Mouse (Mus musculus): ENCODE data around the gene Akr1c14. TPM values are rescaled to one million over a fixed set of nuclear protein-coding genes. Genes with fewer than 3 reads are reported as not detected.

Gene Akr1c14
- total RNA-seq (2014; rRNA removed; ENCODE audit: low replicate concordance) (5.2 and 6.3 TPM in 2 replicates), polyA plus RNA-seq (2015; fragmentation: Nextera tagmentation; extraction: Ambion mirVana) (2.7 and 3.0 TPM in 2 replicates)

GRCm38 (mm10) chr13:4048719-4049118 lies at the start of gene Akr1c14:
TSS of gene Akr1c14 (plus strand) at chr13:4049011.
- Histone ChIP-seq H3K4me1 (ENCODE audit: control insufficient read depth, insufficient read depth) (no peaks in the 10 kb centered on the region), H3K9me3 (replicated peaks; ENCODE audit: control insufficient read depth, low read length) (no peaks in the 10 kb centered on the region), H3K27me3 (ENCODE audit: control insufficient read depth, insufficient read depth, low read length) (no peaks in the 10 kb centered on the region), H3K27ac (ENCODE audit: low read depth) (no peak within 1 kb of the TSS), H3K4me3 (ENCODE audit: low read depth, low read length) (no peak within 1 kb of the TSS), H3K36me3 (replicated peaks; ENCODE audit: control insufficient read depth, insufficient read depth, low read length) (no peaks in the 10 kb centered on the region), H3K9ac (replicated peaks; ENCODE audit: low read depth, low read length) (no peak within 1 kb of the TSS), H3K4me2 (ENCODE audit: low read depth, low read length) (no peak within 1 kb of the TSS)
- TF ChIP-seq CTCF (IDR thresholded peaks at IDR 0.05; ENCODE audit: low read depth), result no peak
- no peak for TF ChIP-seq EP300 (IDR thresholded peaks at IDR 0.05; ENCODE audit: low read depth)
- no peak for DNase-seq (ENCODE audit: low spot score)
- 38% methylated on average over 2 of the region's 2 CpGs for WGBS
- no peak for ATAC-seq (ENCODE audit: insufficient read depth, low read depth)

GRCm38 (mm10) chr13:4001687-4002086 lies 47.1 kb upstream of the Akr1c14 start:
- Histone ChIP-seq H3K36me3 (replicated peaks; ENCODE audit: control insufficient read depth, insufficient read depth, low read length) (no peaks in the 10 kb centered on the region), H3K4me2 (ENCODE audit: low read depth, low read length) (no peak overlapping the region), H3K4me3 (ENCODE audit: low read depth, low read length) (no peak overlapping the region), H3K9me3 (replicated peaks; ENCODE audit: control insufficient read depth, low read length) (no peaks in the 10 kb centered on the region), H3K27ac (ENCODE audit: low read depth) (no peak overlapping the region), H3K27me3 (ENCODE audit: control insufficient read depth, insufficient read depth, low read length) (no peaks in the 10 kb centered on the region), H3K9ac (replicated peaks; ENCODE audit: low read depth, low read length) (no peak overlapping the region), H3K4me1 (ENCODE audit: control insufficient read depth, insufficient read depth) (no peaks in the 10 kb centered on the region)
- peak; percentile 14 for DNase-seq (ENCODE audit: low spot score)
- no peak for ATAC-seq (ENCODE audit: insufficient read depth, low read depth)
- TF ChIP-seq EP300 (IDR thresholded peaks at IDR 0.05; ENCODE audit: low read depth) (no peak), CTCF (IDR thresholded peaks at IDR 0.05; ENCODE audit: low read depth) (peak; percentile 79)
- WGBS, result 9% methylated on average over 3 of the region's 3 CpGs

- Histone ChIP-seq H3K9ac (replicated peaks; ENCODE audit: low read depth, low read length) (no peak overlapping the region), H3K27ac (ENCODE audit: low read depth) (no peak overlapping the region), H3K4me2 (ENCODE audit: low read depth, low read length) (no peak overlapping the region), H3K27me3 (ENCODE audit: control insufficient read depth, insufficient read depth, low read length) (no peaks in the 10 kb centered on the region), H3K36me3 (replicated peaks; ENCODE audit: control insufficient read depth, insufficient read depth, low read length) (no peaks in the 10 kb centered on the region), H3K4me1 (ENCODE audit: control insufficient read depth, insufficient read depth) (no peaks in the 10 kb centered on the region), H3K9me3 (replicated peaks; ENCODE audit: control insufficient read depth, low read length) (no peaks in the 10 kb centered on the region), H3K4me3 (ENCODE audit: low read depth, low read length) (no peak overlapping the region)
- ATAC-seq (ENCODE audit: insufficient read depth, low read depth), result no peak
- no peak for TF ChIP-seq EP300 (IDR thresholded peaks at IDR 0.05; ENCODE audit: low read depth)
- TF ChIP-seq CTCF (IDR thresholded peaks at IDR 0.05; ENCODE audit: low read depth), result no peak
- 82% methylated on average over 4 of the region's 4 CpGs for WGBS
- DNase-seq (ENCODE audit: low spot score), result no peak
These were observed 38.0 kb upstream of the Akr1c14 start for GRCm38 (mm10) chr13:4010784-4011183.

- H3K4me3 ChIP-seq (ENCODE audit: low read depth, low read length), result no peak overlapping the region
- ATAC-seq (ENCODE audit: insufficient read depth, low read depth) (no peak), DNase-seq (ENCODE audit: low spot score) (no peak)
- H3K4me2 ChIP-seq (ENCODE audit: low read depth, low read length), result no peak overlapping the region
- no peak overlapping the region for H3K27ac ChIP-seq (ENCODE audit: low read depth)
- H3K36me3 ChIP-seq (replicated peaks; ENCODE audit: control insufficient read depth, insufficient read depth, low read length), result no peaks in the 10 kb centered on the region
- H3K27me3 ChIP-seq (ENCODE audit: control insufficient read depth, insufficient read depth, low read length), result no peaks in the 10 kb centered on the region
- no peaks in the 10 kb centered on the region for H3K9me3 ChIP-seq (replicated peaks; ENCODE audit: control insufficient read depth, low read length)
- TF ChIP-seq EP300 (IDR thresholded peaks at IDR 0.05; ENCODE audit: low read depth) (no peak), CTCF (IDR thresholded peaks at IDR 0.05; ENCODE audit: low read depth) (no peak; the same call in 1 of the 2 replicates)
- no peak overlapping the region for H3K9ac ChIP-seq (replicated peaks; ENCODE audit: low read depth, low read length)
- H3K4me1 ChIP-seq (ENCODE audit: control insufficient read depth, insufficient read depth), result no peaks in the 10 kb centered on the region
These were observed 35.0 kb upstream of the Akr1c14 start for GRCm38 (mm10) chr13:4013811-4014210.

- Histone ChIP-seq H3K4me2 (ENCODE audit: low read depth, low read length) (no peak overlapping the region), H3K9me3 (replicated peaks; ENCODE audit: control insufficient read depth, low read length) (no peaks in the 10 kb centered on the region), H3K4me1 (ENCODE audit: control insufficient read depth, insufficient read depth) (no peaks in the 10 kb centered on the region), H3K27me3 (ENCODE audit: control insufficient read depth, insufficient read depth, low read length) (no peaks in the 10 kb centered on the region), H3K27ac (ENCODE audit: low read depth) (no peak overlapping the region), H3K36me3 (replicated peaks; ENCODE audit: control insufficient read depth, insufficient read depth, low read length) (no peaks in the 10 kb centered on the region), H3K4me3 (ENCODE audit: low read depth, low read length) (no peak overlapping the region), H3K9ac (replicated peaks; ENCODE audit: low read depth, low read length) (no peak overlapping the region)
- no peak for ATAC-seq (ENCODE audit: insufficient read depth, low read depth)
- TF ChIP-seq EP300 (IDR thresholded peaks at IDR 0.05; ENCODE audit: low read depth), result no peak
- no peak for TF ChIP-seq CTCF (IDR thresholded peaks at IDR 0.05; ENCODE audit: low read depth)
- WGBS, result 66% methylated on average over 2 of the region's 2 CpGs
- no peak for DNase-seq (ENCODE audit: low spot score)
These were observed 18.9 kb upstream of the Akr1c14 start for GRCm38 (mm10) chr13:4029897-4030296.

GRCm38 (mm10) chr13:4032512-4032911 lies 16.3 kb upstream of the Akr1c14 start:
- 46% methylated on average over 3 of the region's 3 CpGs for WGBS
- H3K4me1 ChIP-seq (ENCODE audit: control insufficient read depth, insufficient read depth), result no peaks in the 10 kb centered on the region
- H3K9me3 ChIP-seq (replicated peaks; ENCODE audit: control insufficient read depth, low read length), result no peaks in the 10 kb centered on the region
- no peak overlapping the region for H3K9ac ChIP-seq (replicated peaks; ENCODE audit: low read depth, low read length)
- no peak overlapping the region for H3K4me2 ChIP-seq (ENCODE audit: low read depth, low read length)
- no peak overlapping the region for H3K4me3 ChIP-seq (ENCODE audit: low read depth, low read length)
- TF ChIP-seq EP300 (IDR thresholded peaks at IDR 0.05; ENCODE audit: low read depth), result no peak
- no peak for TF ChIP-seq CTCF (IDR thresholded peaks at IDR 0.05; ENCODE audit: low read depth)
- no peak for ATAC-seq (ENCODE audit: insufficient read depth, low read depth)
- H3K27me3 ChIP-seq (ENCODE audit: control insufficient read depth, insufficient read depth, low read length), result no peaks in the 10 kb centered on the region
- no peak overlapping the region for H3K27ac ChIP-seq (ENCODE audit: low read depth)
- no peaks in the 10 kb centered on the region for H3K36me3 ChIP-seq (replicated peaks; ENCODE audit: control insufficient read depth, insufficient read depth, low read length)
- DNase-seq (ENCODE audit: low spot score), result no peak

Data from heart, postnatal 0 days (tissue).